8 mouse cellular contexts compared by ENCODE assay signal in the genomic region with DNA sequence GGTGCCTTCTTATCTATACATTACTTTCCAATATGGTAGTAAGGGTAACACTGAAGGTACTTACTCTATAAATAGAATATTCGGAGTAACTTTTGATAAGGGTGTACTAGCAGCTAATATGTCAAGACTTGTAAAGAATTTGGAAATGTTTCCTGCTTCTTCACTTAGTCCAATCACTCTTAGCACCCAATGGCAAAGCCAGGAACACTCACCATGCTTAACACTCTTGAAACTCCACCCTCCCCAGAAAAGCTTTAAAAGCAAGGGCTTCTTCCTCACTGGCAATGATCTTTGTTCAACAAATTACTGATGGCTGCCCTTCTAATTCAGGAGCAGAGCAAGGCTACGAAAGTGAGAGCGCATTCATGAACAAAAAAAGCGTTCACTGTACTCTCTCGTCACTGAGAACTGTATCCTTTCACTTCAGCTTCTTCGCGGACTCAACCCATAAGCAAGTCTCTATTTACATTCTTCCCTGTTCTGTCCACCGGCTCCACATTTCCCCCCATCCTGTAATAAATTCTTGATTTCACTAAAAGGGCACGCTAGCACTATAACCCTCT. TPM values are rescaled to one million over a fixed set of nuclear protein-coding genes. Genes with fewer than 3 reads are reported as not detected.
DNase-seq lines count a peak whose midpoint lies in the region; ATAC-seq and TF ChIP-seq lines count a peak whose summit lies in the region.

No protein-coding gene starts in this region.

- peak overlapping the region; percentile 96 for H3K9ac ChIP-seq in heart, embryonic 15.5 days
- peak overlapping the region; percentile 93 for H3K9ac ChIP-seq in lung, embryonic 16.5 days (ENCODE audit: low read length)

- H3K36me3 ChIP-seq in kidney, adult 2 months (ENCODE audit: control insufficient read depth, insufficient read depth, low read length): no peaks in the 10 kb centered on the region
- no peaks in the 10 kb centered on the region for H3K36me3 ChIP-seq in heart, embryonic 15.5 days
- H3K36me3 ChIP-seq in lung, embryonic 16.5 days (ENCODE audit: control insufficient read depth, insufficient read depth, low read length): no peaks in the 10 kb centered on the region

- peak overlapping the region; percentile 60 for H3K4me3 ChIP-seq in kidney, adult 2 months (ENCODE audit: insufficient read depth, low read depth, low read length)
- H3K4me3 ChIP-seq in bone marrow, adult 2 months (replicated peaks; ENCODE audit: control insufficient read depth, low read depth, low read length): peak overlapping the region; percentile 84
- peak overlapping the region; percentile 84 for H3K4me3 ChIP-seq in heart, embryonic 15.5 days
- peak overlapping the region; percentile 97 for H3K4me3 ChIP-seq in lung, embryonic 16.5 days (ENCODE audit: low read length)

- peak overlapping the region; percentile 74 for H3K27ac ChIP-seq in kidney, adult 2 months (ENCODE audit: insufficient read depth, low read depth, low read length)
- H3K27ac ChIP-seq in bone marrow, adult 2 months (ENCODE audit: control insufficient read depth, insufficient read depth, low read depth, low read length, poor library complexity): peak overlapping the region; percentile 86; the same call in 1 of the 2 replicates
- H3K27ac ChIP-seq in heart, embryonic 15.5 days: peak overlapping the region; percentile 98
- peak overlapping the region; percentile 96 for H3K27ac ChIP-seq in lung, embryonic 16.5 days (ENCODE audit: low read length)

- no peaks in the 10 kb centered on the region for H3K9me3 ChIP-seq in heart, embryonic 15.5 days (replicated peaks)
- no peaks in the 10 kb centered on the region for H3K9me3 ChIP-seq in lung, embryonic 16.5 days (ENCODE audit: control insufficient read depth, low read length)

- no peak for DNase-seq in kidney, adult 2 months
- no peak for DNase-seq in kidney, postnatal 4 days
- no peak for DNase-seq in frontal cortex, postnatal 36 days (ENCODE audit: low spot score in 2 of 2)
- no peak for DNase-seq in left cerebral cortex, adult 18-20 months (ENCODE audit: low spot score in 2 of 2)
- no peak for DNase-seq in layer of hippocampus, adult 18-20 months (ENCODE audit: low spot score in 2 of 2)

- no peak for TF ChIP-seq POLR2A in kidney, adult 2 months (IDR thresholded peaks at IDR 0.05; ENCODE audit: low read depth, low read length)
- TF ChIP-seq POLR2A in bone marrow, adult 2 months (IDR thresholded peaks at IDR 0.05; ENCODE audit: borderline replicate concordance, control insufficient read depth, low read depth, low read length): no peak

- WGBS in kidney, adult 2 months: 3% methylated on average over 9 of the region's 9 CpGs
- 3% methylated on average over 9 of the region's 9 CpGs for WGBS in bone marrow, adult 2 months
- WGBS in heart, embryonic 15.5 days: 5% methylated on average over 9 of the region's 9 CpGs
- WGBS in lung, embryonic 16.5 days: 4% methylated on average over 9 of the region's 9 CpGs

- H3K27me3 ChIP-seq in kidney, adult 2 months (replicated peaks; ENCODE audit: control insufficient read depth, insufficient read depth, low read length): no peaks in the 10 kb centered on the region
- H3K27me3 ChIP-seq in heart, embryonic 15.5 days: no peaks in the 10 kb centered on the region
- no peaks in the 10 kb centered on the region for H3K27me3 ChIP-seq in lung, embryonic 16.5 days (ENCODE audit: control insufficient read depth, insufficient read depth, low read depth, low read length)

- H3K4me2 ChIP-seq in heart, embryonic 15.5 days: peak overlapping the region; percentile 72
- H3K4me2 ChIP-seq in lung, embryonic 16.5 days (ENCODE audit: low read depth, low read length): peak overlapping the region; percentile 61

- ATAC-seq in heart, embryonic 15.5 days (replicated peaks; ENCODE audit: insufficient number of reproducible peaks, insufficient read depth, low FRiP score, low read depth): no peak
- ATAC-seq in lung, embryonic 16.5 days (ENCODE audit: low read depth): no peak

- H3K4me1 ChIP-seq in kidney, adult 2 months (ENCODE audit: control insufficient read depth, insufficient read depth, low read length): peaks cover 9% of the 10 kb centered on the region
- H3K4me1 ChIP-seq in bone marrow, adult 2 months (ENCODE audit: control insufficient read depth, insufficient read depth, low read length): no peaks in the 10 kb centered on the region; the same call in 1 of the 2 replicates
- H3K4me1 ChIP-seq in heart, embryonic 15.5 days (replicated peaks): peaks cover 13% of the 10 kb centered on the region
- peaks cover 5% of the 10 kb centered on the region; the same call in 1 of the 2 replicates for H3K4me1 ChIP-seq in lung, embryonic 16.5 days (replicated peaks; ENCODE audit: control insufficient read depth, insufficient read depth, low read length)

- TF ChIP-seq CTCF in kidney, adult 2 months (conservative IDR thresholded peaks at IDR 0.05; ENCODE audit: insufficient read depth, insufficient read length, low read depth, low read length): no peak
- TF ChIP-seq CTCF in bone marrow, adult 2 months (IDR thresholded peaks at IDR 0.05; ENCODE audit: control insufficient read depth, insufficient read depth, low read length): no peak

RNA-seq across cellular contexts. Expression of a gene that starts 1.4 kb away (rescaled TPM):
- polyA plus RNA-seq in kidney, adult 2 months (2012; rRNA removed): 124 and 188 TPM in 2 replicates
- 132 and 148 TPM in 2 replicates for polyA plus RNA-seq in bone marrow, adult 2 months (2011; ENCODE audit: insufficient read depth, insufficient read length, low replicate concordance, missing spikeins)
- 277 and 323 TPM in 2 replicates for polyA plus RNA-seq in heart, embryonic 15.5 days (2015; fragmentation: Nextera tagmentation; extraction: Ambion mirVana)
- polyA plus RNA-seq in lung, embryonic 16.5 days (2015; fragmentation: Nextera tagmentation; extraction: Ambion mirVana): 360 and 374 TPM in 2 replicates
- 100 to 1,000 TPM; 229 to 237 TPM for total RNA-seq in left cerebral cortex, adult 18-20 months (2021)
- 100 to 1,000 TPM; 208 to 222 TPM for total RNA-seq in layer of hippocampus, adult 18-20 months (2021)
